Mouse (Mus musculus) bone marrow, adult 2 months (tissue): ENCODE measurements around the gene Plcxd2. TPM values are rescaled to one million over a fixed set of nuclear protein-coding genes. Genes with fewer than 3 reads are reported as not detected.

ENCODE experiments used
- H3K27ac ChIP-seq: fragments of 200-500 bp; 2 replicates; pipeline ENCODE4 v1.5.1; 2012; ENCODE audit warnings: low read depth, mild to moderate bottlenecking, control low read depth, inconsistent platforms, low read length; ENCODE audit not compliant: control insufficient read depth, poor library complexity, insufficient read depth
- H3K4me1 ChIP-seq: fragments of 200-500 bp; 2 replicates; pipeline ENCODE4 v1.6.1; 2011; ENCODE audit warnings: low read length; ENCODE audit not compliant: control insufficient read depth, insufficient read depth
- H3K4me3 ChIP-seq: fragments of 200-500 bp; replicated peaks from 2 replicates; pipeline ENCODE3; 2011; ENCODE audit warnings: mild to moderate bottlenecking, low read depth, low read length, control low read depth; ENCODE audit not compliant: control insufficient read depth
- CTCF ChIP-seq: fragments of 200-500 bp; IDR thresholded peaks from 2 replicates; pipeline ENCODE4 v1.5.1; 2011; ENCODE audit warnings: low read length, control low read depth; ENCODE audit not compliant: control insufficient read depth, insufficient read depth
- POLR2A ChIP-seq: fragments of 200-500 bp; IDR thresholded peaks from 2 replicates; pipeline ENCODE4 v1.6.1; 2011; ENCODE audit warnings: low read depth, mild to moderate bottlenecking, control low read depth, low read length, borderline replicate concordance; ENCODE audit not compliant: control insufficient read depth
- WGBS: fragments of 180-500 bp; shearing (Covaris S2); methylation state at CpG from one replicate; pipeline ENCODE4 v1.1.7; 2018; 5-methylcytosine and 5-hydroxymethylcytosine counted together
- polyA plus RNA-seq: library from polyadenylated mRNA; stranded (reverse); fragments of >200 nt; gene quantifications from 2 replicates; pipeline ENCODE4 v1.2.4, GENCODE M21; 2011; ENCODE audit warnings: low replicate concordance; ENCODE audit not compliant: missing spikeins, insufficient read depth, insufficient read length

Plcxd2 gene
- polyA plus RNA-seq, 1 experiment, result 0.85 TPM

GRCm38 (mm10) chr16:45940701-45941100 lies 69.3 kb downstream of the Plcxd2 start:
- H3K27ac ChIP-seq, result no peak overlapping the region
- H3K4me3 ChIP-seq, result no peak overlapping the region
- WGBS, result 83% methylated on average over 2 of the region's 2 CpGs
- no peaks in the 10 kb centered on the region for H3K4me1 ChIP-seq
- no peak for TF ChIP-seq POLR2A
- TF ChIP-seq CTCF, result no peak

- 81% methylated on average over 3 of the region's 3 CpGs for WGBS
- Histone ChIP-seq H3K4me1 (no peaks in the 10 kb centered on the region), H3K27ac (no peak overlapping the region), H3K4me3 (no peak overlapping the region)
- TF ChIP-seq POLR2A (no peak), CTCF (no peak)
Observed at GRCm38 (mm10) chr16:45939436-45939835, 70.6 kb downstream of the Plcxd2 start.

- no peak overlapping the region for H3K4me3 ChIP-seq
- TF ChIP-seq CTCF, result no peak
- TF ChIP-seq POLR2A, result no peak
- no peaks in the 10 kb centered on the region for H3K4me1 ChIP-seq
- no peak overlapping the region for H3K27ac ChIP-seq
- 55% methylated on average over 2 of the region's 2 CpGs for WGBS
Observed at GRCm38 (mm10) chr16:45937381-45937780, 72.6 kb downstream of the Plcxd2 start.

- Histone ChIP-seq H3K27ac (no peak overlapping the region), H3K4me3 (no peak overlapping the region), H3K4me1 (no peaks in the 10 kb centered on the region)
- TF ChIP-seq CTCF, result no peak
- no peak for TF ChIP-seq POLR2A
- 60% methylated on average over 2 of the region's 2 CpGs for WGBS
Observed at GRCm38 (mm10) chr16:45936521-45936920, 73.5 kb downstream of the Plcxd2 start.

GRCm38 (mm10) chr16:45935956-45936483 lies 74.0 kb downstream of the Plcxd2 start:
- Histone ChIP-seq H3K4me3 (no peak overlapping the region), H3K4me1 (no peaks in the 10 kb centered on the region), H3K27ac (no peak overlapping the region)
- TF ChIP-seq POLR2A (no peak), CTCF (no peak)
- WGBS, result 67% methylated on average over 3 of the region's 3 CpGs

- no peaks in the 10 kb centered on the region for H3K4me1 ChIP-seq
- TF ChIP-seq POLR2A, result no peak
- TF ChIP-seq CTCF, result no peak
- WGBS, result 70% methylated on average over 2 of the region's 2 CpGs
- no peak overlapping the region for H3K27ac ChIP-seq
- no peak overlapping the region for H3K4me3 ChIP-seq
Observed at GRCm38 (mm10) chr16:45934721-45935407, 75.2 kb downstream of the Plcxd2 start.

GRCm38 (mm10) chr16:45930308-45930707 lies 79.7 kb downstream of the Plcxd2 start:
- Histone ChIP-seq H3K4me1 (no peaks in the 10 kb centered on the region), H3K4me3 (no peak overlapping the region), H3K27ac (no peak overlapping the region)
- 81% methylated on average over 3 of the region's 3 CpGs for WGBS
- TF ChIP-seq CTCF (no peak), POLR2A (no peak)

GRCm38 (mm10) chr16:45928090-45928489 lies 81.9 kb downstream of the Plcxd2 start:
- H3K27ac ChIP-seq, result no peak overlapping the region
- TF ChIP-seq POLR2A (no peak), CTCF (no peak)
- 28% methylated on average over 4 of the region's 4 CpGs for WGBS
- no peaks in the 10 kb centered on the region for H3K4me1 ChIP-seq
- H3K4me3 ChIP-seq, result no peak overlapping the region
